Mouse (Mus musculus): ENCODE measurements around the gene Hspa12b.

DNA sequence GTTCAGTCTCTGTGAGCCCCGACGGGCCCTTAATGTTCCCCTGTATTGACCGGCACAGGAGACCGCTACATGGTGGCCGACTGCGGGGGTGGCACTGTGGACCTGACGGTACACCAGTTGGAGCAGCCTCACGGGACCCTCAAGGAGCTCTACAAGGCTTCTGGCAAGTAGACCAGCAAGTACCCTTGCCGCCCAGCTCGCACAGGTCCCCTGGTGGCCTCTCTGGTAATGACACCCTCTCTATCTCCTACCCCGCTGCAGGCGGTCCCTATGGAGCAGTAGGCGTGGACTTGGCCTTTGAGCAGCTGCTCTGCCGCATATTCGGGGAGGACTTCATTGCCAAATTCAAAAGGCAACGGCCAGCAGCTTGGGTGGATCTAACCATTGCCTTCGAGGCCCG, 15.5 kb downstream of the Hspa12b start:
- no peak for TF ChIP-seq ZNF384 (IDR thresholded peaks at IDR 0.05; ENCODE audit: low read depth, low read length)
- no peak for TF ChIP-seq MAFK (IDR thresholded peaks at IDR 0.05; ENCODE audit: insufficient read depth, low read depth, low read length)
